Mouse (Mus musculus): ENCODE data around the gene Gm28510.
"Not testable (repeated sequence)": the region's sequence is repeated elsewhere in the genome, so short reads cannot be mapped to it uniquely, and the experiment has no call there.

The Gm28510 gene

GRCm38 (mm10) chrY:10412437-10412836 is at the start of gene Gm28510:
Gene Gm28510 (plus strand): TSS chrY:10412737.
- not testable (repeated sequence) for DNase-seq (ENCODE audit: low spot score in 2 of 2)
